Mouse (Mus musculus) spleen, adult 2 months (tissue): Measurements from ENCODE around the gene G430095P16Rik. TPM values are rescaled to one million over a fixed set of nuclear protein-coding genes. Genes with fewer than 3 reads are reported as not detected.

Experiments
- DNase-seq, 2 experiments: peaks; one replicate each; pipeline versions ENCODE4 v3.0.0 to v3.0.0-alpha.2; 2012 to 2021; ENCODE audit warnings: low spot score in 2 of 2, low read depth in 1 of 2
- H3K27ac ChIP-seq: fragments of 200-500 bp; 2 replicates; pipeline ENCODE4 v1.5.1; 2012; ENCODE audit warnings: low read length, inconsistent platforms; ENCODE audit not compliant: insufficient read depth
- H3K27me3 ChIP-seq: fragments of 200-500 bp; 2 replicates; pipeline ENCODE4 v1.6.1; 2012; ENCODE audit warnings: mild to moderate bottlenecking, moderate library complexity, low read length, inconsistent platforms; ENCODE audit not compliant: control insufficient read depth, insufficient read depth
- H3K36me3 ChIP-seq: fragments of 200-500 bp; 2 replicates; pipeline ENCODE4 v1.6.1; 2012; ENCODE audit warnings: mild to moderate bottlenecking, low read length, inconsistent platforms; ENCODE audit not compliant: control insufficient read depth, insufficient read depth
- H3K4me1 ChIP-seq: fragments of 200-500 bp; 2 replicates; pipeline ENCODE4 v1.6.1; 2011; ENCODE audit warnings: inconsistent platforms; ENCODE audit not compliant: control insufficient read depth, insufficient read depth, insufficient read length
- H3K4me3 ChIP-seq: fragments of 200-500 bp; 2 replicates; pipeline ENCODE4 v1.5.1; 2011; ENCODE audit warnings: mild to moderate bottlenecking, inconsistent platforms; ENCODE audit not compliant: insufficient read depth, insufficient read length; ENCODE audit errors: extremely low read depth
- CTCF ChIP-seq: fragments of 200-500 bp; IDR thresholded peaks from 2 replicates; pipeline ENCODE4 v1.5.1; 2011; ENCODE audit warnings: mild to moderate bottlenecking, inconsistent platforms; ENCODE audit not compliant: insufficient read depth, insufficient read length, insufficient replicate concordance; ENCODE audit errors: extremely low read depth
- POLR2A ChIP-seq: fragments of 200-500 bp; IDR thresholded peaks from 2 replicates; pipeline ENCODE4 v1.6.1; 2011; ENCODE audit warnings: low read depth, low read length, inconsistent platforms
- WGBS: fragments of 180-500 bp; shearing (Covaris S2); methylation state at CpG from one replicate; pipeline ENCODE4 v1.1.7; 2018; 5-methylcytosine and 5-hydroxymethylcytosine counted together
- polyA plus RNA-seq: library from polyadenylated mRNA; depleted of rRNA; stranded (reverse); fragments of >200 nt; gene quantifications from 2 replicates; pipeline ENCODE4 v1.2.3, GENCODE M21; 2012

Gene G430095P16Rik
- polyA plus RNA-seq, 1 experiment: 4.5 TPM

DNA sequence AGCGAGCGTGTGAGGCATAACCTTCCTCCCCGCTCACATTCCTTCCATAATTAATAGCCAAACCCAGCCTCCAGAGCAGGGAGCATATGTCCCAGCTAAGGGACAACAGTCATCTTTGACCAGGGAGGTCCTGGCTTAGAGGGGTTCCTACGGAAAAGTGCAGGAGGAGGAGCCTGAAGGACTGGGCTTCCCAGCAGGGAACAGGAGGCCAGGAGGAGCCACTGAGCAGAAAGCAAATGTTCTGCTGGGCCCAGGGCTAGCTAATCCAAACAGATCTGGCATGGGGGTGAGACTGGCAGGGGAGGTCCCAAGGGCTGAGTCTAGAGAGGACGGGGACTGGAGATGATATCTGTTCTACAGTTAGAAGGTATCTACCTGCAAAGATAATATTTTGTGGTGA is 34.7 kb downstream of the G430095P16Rik start:
- Histone ChIP-seq H3K4me1 (no peaks in the 10 kb centered on the region), H3K36me3 (no peaks in the 10 kb centered on the region), H3K4me3 (no peak overlapping the region), H3K27me3 (no peaks in the 10 kb centered on the region), H3K27ac (no peak overlapping the region)
- no peak for DNase-seq
- 89% methylated on average over 5 of the region's 5 CpGs for WGBS
- no peak for TF ChIP-seq POLR2A
- no peak for TF ChIP-seq CTCF

DNA sequence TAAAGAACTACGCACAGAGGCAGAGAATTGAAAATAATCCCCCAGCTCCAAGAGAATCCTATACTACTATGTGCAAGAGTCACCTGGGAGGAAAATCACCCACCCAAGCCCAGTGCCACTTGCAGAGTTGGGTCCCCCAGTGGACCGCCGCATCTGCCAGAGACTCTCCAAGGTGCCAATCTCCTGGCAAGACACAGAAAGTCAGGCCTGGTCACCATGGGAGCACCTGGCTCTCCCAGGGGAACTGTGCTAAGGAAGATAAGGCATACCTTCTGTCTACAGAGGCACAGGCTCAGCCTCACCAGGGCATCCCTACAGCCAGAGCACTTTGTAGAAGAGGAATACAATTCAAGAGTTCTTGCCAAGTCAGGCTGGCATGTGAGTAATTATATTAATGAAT is 35.5 kb downstream of the G430095P16Rik start:
- no peak overlapping the region for H3K27ac ChIP-seq
- H3K36me3 ChIP-seq: no peaks in the 10 kb centered on the region
- H3K27me3 ChIP-seq: no peaks in the 10 kb centered on the region
- H3K4me1 ChIP-seq: no peaks in the 10 kb centered on the region
- no peak for DNase-seq
- WGBS: 93% methylated on average over 3 of the region's 3 CpGs
- no peak overlapping the region for H3K4me3 ChIP-seq
- TF ChIP-seq CTCF (no peak), POLR2A (no peak)

DNA sequence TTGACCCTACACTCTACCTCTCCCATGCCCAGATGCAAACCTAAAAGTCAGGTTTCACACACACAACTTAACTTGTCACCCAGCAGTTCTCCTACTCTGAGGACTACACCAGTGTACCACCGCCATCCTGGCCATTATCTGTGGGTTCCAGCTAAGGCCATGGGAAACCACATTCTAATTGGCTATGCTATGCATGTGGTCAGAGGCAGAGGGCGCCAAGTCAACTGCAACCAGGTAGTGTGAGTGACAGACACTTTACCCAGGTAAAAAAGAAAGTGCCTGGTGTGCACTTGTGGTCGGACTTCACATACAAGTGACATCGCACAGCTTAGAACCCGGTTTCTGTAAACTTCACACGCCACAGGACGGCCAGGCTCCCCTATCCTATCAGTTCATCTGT is 36.3 kb downstream of the G430095P16Rik start:
- H3K27ac ChIP-seq: no peak overlapping the region
- H3K4me3 ChIP-seq: no peak overlapping the region
- TF ChIP-seq POLR2A (no peak), CTCF (peak; percentile 28; the same call in 1 of the 2 replicates)
- no peaks in the 10 kb centered on the region for H3K27me3 ChIP-seq
- no peaks in the 10 kb centered on the region for H3K36me3 ChIP-seq
- 71% methylated on average over 7 of the region's 7 CpGs for WGBS
- no peaks in the 10 kb centered on the region for H3K4me1 ChIP-seq
- DNase-seq: peak in 1 of 2 experiments; percentile 14

DNA sequence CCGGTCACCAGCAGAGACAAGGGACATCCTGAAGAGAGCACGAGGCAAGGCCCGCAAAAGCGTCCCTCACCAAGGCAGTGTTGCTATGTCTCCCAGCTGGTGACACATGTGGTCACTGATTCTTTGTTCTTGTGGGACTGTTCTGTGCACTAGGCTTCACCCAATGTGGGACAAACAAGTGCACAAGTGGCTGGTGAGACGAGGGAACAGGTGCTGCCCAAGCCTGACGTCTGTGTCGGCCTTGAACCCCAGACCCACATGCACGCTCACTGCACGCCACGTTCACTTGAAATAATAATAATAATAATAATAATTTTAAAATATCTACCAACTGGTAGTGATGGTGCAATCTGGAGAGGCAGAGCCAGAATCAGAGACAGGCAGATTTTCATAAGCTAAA is 36.9 kb downstream of the G430095P16Rik start:
- Histone ChIP-seq H3K4me3 (no peak overlapping the region), H3K27ac (no peak overlapping the region), H3K4me1 (no peaks in the 10 kb centered on the region), H3K27me3 (no peaks in the 10 kb centered on the region), H3K36me3 (no peaks in the 10 kb centered on the region)
- no peak for DNase-seq
- 93% methylated on average over 10 of the region's 10 CpGs for WGBS
- TF ChIP-seq POLR2A (no peak), CTCF (no peak)

DNA sequence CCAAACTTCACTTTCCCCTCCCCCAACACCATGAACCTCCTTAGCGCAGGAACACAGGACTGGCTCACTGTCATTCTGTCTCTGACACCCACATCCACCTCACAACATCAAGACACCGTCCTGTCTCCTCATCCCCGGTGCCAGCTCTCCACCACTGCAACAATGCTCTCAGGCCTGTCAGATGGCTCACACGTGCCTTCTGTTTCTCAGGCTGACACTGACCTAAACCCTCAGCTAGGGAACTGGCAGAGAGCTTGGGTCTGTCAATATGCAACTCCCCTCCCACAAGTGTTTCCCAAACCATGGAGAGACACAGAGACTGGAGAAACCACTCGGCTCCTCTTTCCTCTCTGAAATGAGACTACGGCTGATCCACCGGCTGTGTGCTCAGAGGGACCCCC is 37.6 kb downstream of the G430095P16Rik start:
- no peak for DNase-seq
- no peak for TF ChIP-seq POLR2A
- TF ChIP-seq CTCF: no peak
- Histone ChIP-seq H3K27me3 (no peaks in the 10 kb centered on the region), H3K4me3 (no peak overlapping the region), H3K27ac (no peak overlapping the region), H3K36me3 (no peaks in the 10 kb centered on the region), H3K4me1 (no peaks in the 10 kb centered on the region)
- WGBS: 92% methylated on average over 7 of the region's 7 CpGs

DNA sequence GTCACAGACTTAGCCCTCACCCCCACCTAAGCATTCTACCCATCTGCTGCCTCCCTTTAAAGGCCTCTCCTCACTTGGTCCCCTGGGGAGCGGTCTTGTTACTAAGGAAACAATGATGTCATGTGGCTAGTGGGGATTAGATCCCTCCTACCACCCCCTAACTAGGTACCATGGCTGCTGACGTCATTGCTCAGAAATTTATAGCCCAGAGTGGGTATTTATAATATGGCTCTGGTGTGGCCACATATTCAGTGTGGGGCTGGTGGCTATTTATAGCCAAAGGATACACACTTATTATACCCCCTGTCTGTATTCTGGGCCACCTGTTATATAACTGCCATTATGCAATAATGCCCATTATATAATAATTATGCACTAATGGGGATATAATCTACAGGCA is 38.1 kb downstream of the G430095P16Rik start:
- Histone ChIP-seq H3K36me3 (no peaks in the 10 kb centered on the region), H3K4me3 (no peak overlapping the region), H3K27ac (no peak overlapping the region), H3K4me1 (no peaks in the 10 kb centered on the region), H3K27me3 (no peaks in the 10 kb centered on the region)
- WGBS: 84% methylated on average over 2 of the region's 2 CpGs
- no peak for TF ChIP-seq POLR2A
- no peak for TF ChIP-seq CTCF
- DNase-seq: no peak

DNA sequence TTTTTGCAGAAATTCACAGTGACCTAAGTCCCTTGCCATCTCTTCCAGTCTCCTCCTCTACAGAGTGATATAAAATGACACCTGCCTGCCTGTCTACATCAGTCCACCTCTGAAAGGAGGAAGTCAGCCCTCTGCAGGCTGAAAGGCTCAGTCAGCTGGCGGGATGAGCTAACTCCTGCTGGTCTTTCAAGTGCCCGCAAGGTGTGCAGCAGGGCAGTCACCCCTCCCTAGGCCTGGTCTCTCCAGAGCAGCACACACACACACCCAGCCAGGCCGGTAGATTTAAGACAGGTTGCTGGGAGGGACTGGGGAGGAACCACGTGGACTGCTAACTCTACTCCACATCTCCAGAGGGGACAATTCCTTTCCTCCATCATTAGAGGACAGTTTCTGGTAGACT is 41.3 kb downstream of the G430095P16Rik start:
- Histone ChIP-seq H3K36me3 (no peaks in the 10 kb centered on the region), H3K27me3 (no peaks in the 10 kb centered on the region)
- TF ChIP-seq CTCF (no peak), POLR2A (no peak)

More for the DNA sequence above, 41.3 kb downstream of the G430095P16Rik start:
- H3K27ac ChIP-seq: no peak overlapping the region
- no peaks in the 10 kb centered on the region for H3K4me1 ChIP-seq
- DNase-seq: no peak
- no peak overlapping the region for H3K4me3 ChIP-seq
- 72% methylated on average over 4 of the region's 4 CpGs for WGBS
